Mouse (Mus musculus): Measurements from ENCODE around the gene Rims4.

Rims4 gene

GRCm38 (mm10) chr2:163866061-163866460 is 52.4 kb downstream of the Rims4 start:
- DNase-seq (ENCODE audit: low spot score): no peak

GRCm38 (mm10) chr2:163865311-163865710 is 53.2 kb downstream of the Rims4 start:
- DNase-seq (ENCODE audit: low spot score): no peak

DNA sequence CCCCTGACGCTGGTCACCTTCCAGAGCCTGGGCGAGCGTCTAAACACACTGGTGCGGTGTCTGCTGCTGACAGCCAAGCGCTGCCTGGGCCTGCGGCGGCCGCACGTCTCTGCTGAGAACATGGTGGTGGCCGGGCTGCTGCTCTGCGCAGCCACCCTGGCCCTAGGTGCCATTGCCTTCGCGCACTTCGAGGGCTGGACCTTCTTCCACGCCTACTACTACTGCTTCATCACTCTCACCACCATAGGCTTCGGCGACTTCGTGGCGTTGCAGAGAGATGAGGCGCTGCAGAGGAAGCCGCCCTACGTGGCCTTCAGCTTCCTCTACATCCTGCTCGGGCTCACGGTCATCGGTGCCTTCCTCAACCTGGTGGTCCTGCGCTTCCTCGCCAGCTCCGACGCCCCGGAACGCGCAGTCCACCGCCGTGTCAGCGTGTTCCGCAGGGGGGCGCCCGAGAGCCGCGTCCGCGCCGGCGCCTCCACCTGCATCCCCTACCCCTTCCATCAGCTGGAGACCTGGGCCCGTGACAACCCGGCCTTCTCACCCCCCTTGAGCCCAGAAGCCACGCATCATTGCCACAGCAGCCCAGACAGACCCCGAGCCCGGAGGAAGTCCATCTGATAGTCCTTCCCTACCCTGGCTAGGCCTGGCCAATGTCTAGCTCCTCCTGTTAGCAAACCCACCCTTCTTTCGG is 60.1 kb downstream of the Rims4 start:
- DNase-seq (ENCODE audit: low spot score): peak; percentile 40

- DNase-seq (ENCODE audit: low spot score): no peak
Measured at GRCm38 (mm10) chr2:163857233-163857632, 61.2 kb downstream of the Rims4 start.

DNA sequence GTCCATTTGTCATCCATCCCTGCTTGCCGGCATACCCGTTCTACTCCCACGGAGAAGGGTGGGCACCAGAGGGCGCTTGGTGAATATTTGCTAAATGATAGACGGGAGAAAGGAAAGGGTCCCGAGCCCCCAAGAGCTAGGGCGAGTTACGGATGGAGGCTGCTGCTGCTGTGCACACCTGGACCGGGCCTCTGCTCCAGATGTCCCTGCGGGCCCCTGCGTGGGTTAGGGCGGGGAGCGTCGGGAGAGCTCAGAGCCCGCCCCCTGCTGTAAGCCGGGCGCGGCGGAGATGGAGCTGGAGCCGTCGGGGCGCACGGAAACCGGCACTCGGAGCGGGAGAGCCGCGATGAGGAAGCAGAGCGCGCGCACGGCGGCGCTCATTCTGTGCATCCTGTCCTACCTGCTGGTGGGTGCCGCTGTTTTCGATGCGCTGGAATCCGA is 65.0 kb downstream of the Rims4 start, which contains the start of gene Kcnk15:
Gene Kcnk15, plus strand, starts transcription at position 191 of the 441 bp plus-strand sequence.
- DNase-seq (ENCODE audit: low spot score): no peak

DNA sequence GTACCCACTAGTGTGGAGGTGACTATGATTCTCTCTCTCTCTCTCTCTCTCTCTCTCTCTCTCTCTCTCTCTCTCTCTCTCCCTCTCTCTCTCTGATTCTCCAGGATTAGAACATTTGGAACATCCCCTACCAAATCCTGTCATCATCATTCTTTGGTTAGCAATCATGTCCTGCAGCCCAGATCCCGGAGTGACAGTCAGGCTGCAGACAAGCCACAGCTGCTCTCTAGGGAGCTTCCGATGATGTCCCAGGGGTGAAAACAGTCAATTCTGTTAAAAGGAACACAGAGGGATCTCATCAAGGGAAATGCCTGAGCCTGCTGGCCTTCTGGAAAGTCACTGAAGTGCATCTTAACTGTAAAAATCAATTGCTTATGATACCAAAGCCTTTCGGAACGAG is 76.4 kb downstream of the Rims4 start:
- no peak for DNase-seq (ENCODE audit: low spot score)

DNA sequence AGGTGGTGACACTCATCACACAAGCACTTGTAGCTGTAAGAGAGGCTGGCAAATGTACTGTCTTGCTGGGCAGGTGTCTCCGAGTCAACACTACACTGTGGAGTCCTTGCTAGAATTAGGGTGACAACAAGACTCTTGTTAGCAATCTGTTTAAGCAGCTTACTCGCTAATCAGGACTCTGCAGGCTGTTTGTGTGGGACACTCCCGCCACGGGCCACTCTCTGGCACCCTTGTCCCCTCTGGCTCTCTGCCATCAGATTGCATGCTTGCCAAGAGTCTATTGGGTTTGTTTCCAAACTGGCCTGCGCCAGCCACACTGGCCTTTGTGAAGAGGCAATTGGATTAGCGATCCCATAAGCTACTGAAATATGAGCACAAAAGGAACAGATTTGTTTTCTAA is 79.0 kb downstream of the Rims4 start:
- peak; percentile 68 for DNase-seq (ENCODE audit: low spot score)

DNA sequence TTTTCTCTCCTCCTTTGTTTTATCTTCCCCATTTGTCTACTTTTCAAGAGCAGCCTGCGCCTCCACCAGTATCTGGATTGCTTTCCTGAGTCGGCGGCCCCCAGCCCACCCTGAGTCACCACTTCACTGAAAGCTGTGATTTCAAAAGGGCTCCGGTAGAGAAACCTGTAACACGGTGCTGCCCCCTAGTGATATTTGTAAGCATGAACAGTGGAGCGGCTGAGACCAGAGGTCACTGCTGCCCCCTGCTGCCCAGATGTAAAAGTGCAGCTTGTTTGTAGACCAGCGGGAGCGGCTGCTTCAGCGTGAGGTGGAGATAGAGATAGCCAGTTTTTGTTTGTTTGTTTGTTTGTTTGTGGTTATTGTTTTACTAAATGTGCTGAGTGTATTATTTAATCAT is 80.4 kb downstream of the Rims4 start:
- peak; percentile 83 for DNase-seq (ENCODE audit: low spot score)

DNA sequence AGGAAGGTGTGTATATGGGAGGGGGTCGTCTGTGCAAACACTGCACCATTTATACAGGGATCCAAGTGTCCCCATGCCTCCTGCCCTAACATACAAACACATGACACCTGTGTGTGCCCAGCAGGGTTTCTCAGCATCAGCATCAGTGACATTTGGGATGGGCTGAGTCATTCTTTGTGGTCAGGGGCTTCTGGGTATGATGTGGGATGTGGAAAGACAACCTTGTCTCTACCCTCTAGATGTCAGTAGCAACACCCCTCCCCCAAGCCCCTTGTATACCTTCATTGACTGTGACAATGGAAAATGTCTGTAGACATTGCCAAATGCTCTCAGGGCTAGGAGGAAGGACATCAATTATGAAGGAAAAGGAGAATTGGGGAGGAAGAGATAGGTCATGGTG is 87.3 kb downstream of the Rims4 start:
- no peak for DNase-seq (ENCODE audit: low spot score)

DNA sequence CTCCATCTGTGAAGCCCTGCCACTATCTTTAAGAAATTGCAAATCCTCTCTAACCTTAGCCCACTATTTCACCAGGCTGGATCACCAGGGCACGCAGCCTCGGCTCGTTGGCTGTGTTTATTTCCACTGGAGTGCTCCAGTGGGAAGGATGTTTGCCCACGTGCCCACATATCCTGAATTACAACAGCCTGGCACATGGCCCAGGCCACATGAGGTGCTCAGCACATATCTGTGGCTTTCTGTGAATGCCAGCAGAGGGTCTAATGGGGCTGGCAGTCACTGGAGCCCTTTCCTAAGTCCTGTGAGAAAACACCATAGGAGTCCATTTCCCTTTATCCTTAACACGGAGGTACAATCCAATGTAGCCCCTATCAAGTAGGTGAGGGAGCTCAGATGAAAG is 92.0 kb downstream of the Rims4 start:
- no peak for DNase-seq (ENCODE audit: low spot score)

DNA sequence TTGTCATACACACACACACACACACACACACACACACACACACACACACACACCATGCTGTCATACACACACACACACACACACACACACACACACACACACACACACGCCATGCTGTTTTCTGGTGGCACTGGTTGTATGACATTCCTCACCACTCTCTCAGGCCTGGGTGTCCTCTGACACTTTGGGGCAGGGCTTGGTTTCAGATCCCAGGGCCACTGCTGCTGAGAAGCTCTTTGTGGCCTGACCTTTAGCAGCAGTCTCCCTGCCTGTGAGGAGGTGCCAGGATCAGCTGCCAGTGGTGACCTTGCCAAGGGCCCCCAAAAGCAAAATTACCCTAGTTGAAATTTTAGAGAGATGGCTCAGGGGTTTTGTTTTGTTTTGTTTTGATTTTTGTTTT is 92.6 kb downstream of the Rims4 start:
- no peak for DNase-seq (ENCODE audit: low spot score)

- no peak for DNase-seq (ENCODE audit: low spot score)
Measured at GRCm38 (mm10) chr2:163823771-163824170, 94.7 kb downstream of the Rims4 start.

- DNase-seq (ENCODE audit: low spot score): no peak
Measured at GRCm38 (mm10) chr2:163823248-163823647, 95.2 kb downstream of the Rims4 start.

DNA sequence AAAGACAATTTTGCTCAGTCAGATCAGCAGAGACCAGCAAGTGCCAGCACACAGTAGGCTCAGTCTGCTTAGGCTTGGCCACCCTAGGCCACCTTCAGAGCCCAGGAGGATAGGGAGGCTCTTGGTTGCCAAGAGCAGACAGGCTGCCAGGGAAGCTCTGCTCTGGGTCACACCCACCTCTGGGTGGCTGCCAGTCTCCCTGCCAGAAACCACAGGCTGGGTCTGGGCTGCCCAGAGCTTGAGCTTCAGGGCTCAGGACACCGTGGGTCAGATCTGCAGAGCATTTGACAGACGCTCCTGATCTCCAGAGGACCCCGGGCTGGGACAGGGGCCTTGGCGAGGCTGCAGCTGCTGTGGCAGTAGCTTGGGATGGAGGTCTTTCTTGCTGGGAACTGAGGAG is 97.9 kb downstream of the Rims4 start, which contains the start of gene Ccn5:
Gene Ccn5, plus strand, starts transcription at position 255 of the 400 bp plus-strand sequence.
- DNase-seq (ENCODE audit: low spot score): peak; percentile 51

DNA sequence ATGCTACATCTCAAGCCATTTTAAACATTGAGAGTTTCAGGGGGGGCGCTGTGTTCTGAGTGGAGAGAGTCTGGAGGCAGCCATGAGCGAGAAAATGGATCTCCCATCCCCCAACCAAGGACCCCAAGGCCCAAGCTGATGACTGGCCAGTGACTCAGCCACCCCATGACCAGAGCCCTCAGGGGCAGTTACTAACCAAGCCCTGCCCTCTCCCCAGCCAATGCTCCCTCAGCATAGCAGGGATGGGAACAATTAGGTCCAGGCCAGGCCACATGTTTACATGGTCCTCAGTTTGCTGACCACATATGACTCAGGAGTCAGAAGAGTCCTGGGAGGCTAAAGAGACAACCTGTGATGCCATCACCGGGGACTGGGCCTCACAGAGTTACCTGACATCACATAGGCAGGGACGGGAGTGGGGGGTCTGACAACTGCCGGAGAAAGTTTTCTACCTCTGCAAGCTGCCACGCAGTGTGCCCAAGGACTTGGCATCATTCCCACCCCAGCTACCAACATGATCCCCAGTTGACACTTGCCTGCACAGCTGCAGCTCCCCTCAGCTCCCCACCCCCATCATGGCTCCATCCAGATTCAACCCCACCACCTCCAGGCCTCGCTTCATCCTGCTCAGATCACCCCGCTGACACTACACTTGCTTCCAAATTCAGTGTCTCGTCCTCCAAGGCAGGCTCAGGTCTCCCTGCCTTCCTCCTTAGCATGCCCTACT is 103.6 kb downstream of the Rims4 start:
- no peak for DNase-seq (ENCODE audit: low spot score)

- no peak for DNase-seq (ENCODE audit: low spot score)
Measured at GRCm38 (mm10) chr2:163813077-163813476, 105.4 kb downstream of the Rims4 start.

Measured in testis, postnatal 14 days (tissue).